Mouse (Mus musculus) olfactory bulb, adult 2 months (tissue): Measurements from ENCODE around the gene Gadd45g.

Experiments
- CTCF ChIP-seq: fragments of 200-500 bp; IDR thresholded peaks from 2 replicates; pipeline ENCODE4 v1.5.1; 2012; ENCODE audit warnings: low read depth, mild to moderate bottlenecking, low read length, moderate library complexity; ENCODE audit not compliant: insufficient read depth
- POLR2A ChIP-seq: fragments of 200-500 bp; IDR thresholded peaks from 2 replicates; pipeline ENCODE4 v1.6.1; 2012; ENCODE audit warnings: mild to moderate bottlenecking, low read depth, low read length, moderate library complexity; ENCODE audit not compliant: insufficient read depth

GRCm38 (mm10) chr13:51879571-51879970 is 33.1 kb downstream of the Gadd45g start:
- TF ChIP-seq CTCF (no peak), POLR2A (no peak)
